Mouse (Mus musculus) G1E (cell line): ENCODE results near the gene Atp5b. TPM values are rescaled to one million over a fixed set of nuclear protein-coding genes. Genes with fewer than 3 reads are reported as not detected.
"Not testable (repeated sequence)": the region's sequence is repeated elsewhere in the genome, so short reads cannot be mapped to it uniquely, and the experiment has no call there.

Experiments
- ATAC-seq: 2 replicates; pipeline ENCODE4 v1.8.0; 2016; ENCODE audit warnings: mild to moderate bottlenecking; ENCODE audit not compliant: insufficient number of reproducible peaks, poor library complexity, low FRiP score, severe bottlenecking; ENCODE audit errors: extremely low read depth
- DNase-seq: peaks from one replicate; pipeline ENCODE4 v3.0.0; 2012; ENCODE audit warnings: low spot score
- H3K27me3 ChIP-seq: 2 replicates; pipeline ENCODE4 v1.6.1; 2012; ENCODE audit warnings: mild to moderate bottlenecking, low read length, inconsistent platforms; ENCODE audit not compliant: insufficient read depth
- H3K36me3 ChIP-seq: replicated peaks from 2 replicates; pipeline ENCODE3; 2012; ENCODE audit warnings: mild to moderate bottlenecking, inconsistent platforms
- H3K4me1 ChIP-seq: 2 replicates; pipeline ENCODE4 v1.6.1; 2012; ENCODE audit warnings: low read depth, low read length, inconsistent platforms, mixed read lengths; ENCODE audit not compliant: insufficient read depth
- H3K4me3 ChIP-seq: 2 replicates; pipeline ENCODE4 v1.5.1; 2012; ENCODE audit warnings: low read depth, mild to moderate bottlenecking, inconsistent platforms, low read length, moderate library complexity, mixed read lengths
- H3K9me3 ChIP-seq: replicated peaks from 2 replicates; pipeline ENCODE4 v1.6.1; 2012; ENCODE audit warnings: inconsistent platforms
- CTCF ChIP-seq: IDR thresholded peaks from 2 replicates; pipeline ENCODE4 v1.5.1; 2012; ENCODE audit warnings: low read depth, low read length, inconsistent platforms, mixed read lengths
- GATA1 ChIP-seq: IDR thresholded peaks from 2 replicates; pipeline ENCODE4 v1.6.1; 2012; ENCODE audit warnings: borderline replicate concordance, low read length, inconsistent platforms, mixed read lengths
- GATA2 ChIP-seq: IDR thresholded peaks from 2 replicates; pipeline ENCODE4 v1.6.1; 2012; ENCODE audit warnings: low read depth, low read length, inconsistent platforms, borderline replicate concordance
- POLR2AphosphoS5 ChIP-seq: IDR thresholded peaks from 2 replicates; pipeline ENCODE4 v1.6.1; 2012; ENCODE audit warnings: low read depth, low read length, inconsistent platforms; ENCODE audit not compliant: insufficient replicate concordance
- TAL1 ChIP-seq: conservative IDR thresholded peaks from 2 replicates; pipeline ENCODE4 v1.6.1; 2012; ENCODE audit warnings: low read depth, low read length, inconsistent platforms, mixed read lengths
- polyA plus RNA-seq: library from polyadenylated mRNA; stranded (reverse); fragments of >175 nt; gene quantifications from 2 replicates; pipeline ENCODE4 v1.2.3, GENCODE M21; 2012
- total RNA-seq, 2 experiments: library from RNA; stranded (forward) in 1 of 2; stranded (reverse) in 1 of 2; fragments of 200-1000 nt in 1 of 2; fragments of >200 nt in 1 of 2; fragmentation: Nextera tagmentation in 1 of 2; gene quantifications; 2 replicates each; pipeline ENCODE4 v1.2.3; 2014 to 2017

Atp5b gene
- total and polyA plus RNA-seq, 3 experiments, result 1,412 to 2,974 (median 2,076) TPM

DNA sequence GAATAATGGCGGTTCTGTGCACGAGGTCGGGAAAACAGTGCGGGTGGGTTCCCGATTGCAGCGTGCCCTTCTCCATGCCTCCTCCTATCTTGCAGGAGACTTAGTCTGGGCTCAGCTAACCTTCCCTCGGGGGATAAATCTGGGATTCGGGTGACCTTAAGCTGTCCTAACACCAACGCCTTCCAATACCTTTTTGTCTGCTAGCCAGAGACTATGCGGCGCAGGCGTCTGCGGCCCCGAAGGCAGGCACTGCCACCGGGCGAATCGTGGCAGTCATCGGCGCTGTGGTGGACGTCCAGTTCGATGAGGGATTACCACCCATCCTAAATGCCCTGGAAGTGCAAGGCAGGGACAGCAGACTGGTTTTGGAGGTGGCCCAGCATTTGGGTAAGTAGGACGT lies 615 bp downstream of the Atp5b start:
- peaks cover 43% of the 10 kb centered on the region for H3K4me1 ChIP-seq

DNA sequence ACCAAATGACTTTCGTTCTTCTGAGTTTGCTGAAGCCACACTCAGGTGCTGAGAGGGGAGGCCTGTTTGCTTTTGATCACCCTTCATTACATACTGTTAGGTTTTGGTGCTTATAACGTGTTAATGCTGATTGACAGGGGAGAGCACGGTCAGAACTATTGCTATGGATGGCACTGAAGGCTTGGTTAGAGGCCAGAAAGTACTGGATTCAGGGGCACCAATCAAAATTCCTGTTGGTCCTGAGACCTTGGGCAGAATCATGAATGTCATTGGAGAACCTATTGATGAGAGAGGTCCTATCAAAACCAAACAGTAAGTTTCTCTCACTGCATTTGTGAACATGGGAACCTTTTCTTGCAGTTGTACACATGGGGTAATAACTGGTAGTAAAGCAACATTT lies 1.1 kb downstream of the Atp5b start:
- H3K4me1 ChIP-seq, result peaks cover 47% of the 10 kb centered on the region
- H3K4me3 ChIP-seq, result peak overlapping the region; percentile 81
- TF ChIP-seq CTCF (no peak), TAL1 (no peak), POLR2AphosphoS5 (no peak; the same call in 1 of the 2 replicates), GATA1 (no peak), GATA2 (no peak)
- peaks cover 55% of the 10 kb centered on the region for H3K36me3 ChIP-seq
- no peaks in the 10 kb centered on the region for H3K27me3 ChIP-seq
- ATAC-seq, result no peak
- H3K9me3 ChIP-seq, result no peaks in the 10 kb centered on the region
- no peak for DNase-seq

More for the DNA sequence above, 615 bp downstream of the Atp5b start:
- TF ChIP-seq POLR2AphosphoS5 (peak; percentile 62; the same call in 1 of the 2 replicates), CTCF (no peak), TAL1 (no peak)
- ATAC-seq (no peak), DNase-seq (no peak)
- no peaks in the 10 kb centered on the region for H3K27me3 ChIP-seq
- no peaks in the 10 kb centered on the region for H3K9me3 ChIP-seq
- peak overlapping the region; percentile 81 for H3K4me3 ChIP-seq
- peaks cover 52% of the 10 kb centered on the region for H3K36me3 ChIP-seq

DNA sequence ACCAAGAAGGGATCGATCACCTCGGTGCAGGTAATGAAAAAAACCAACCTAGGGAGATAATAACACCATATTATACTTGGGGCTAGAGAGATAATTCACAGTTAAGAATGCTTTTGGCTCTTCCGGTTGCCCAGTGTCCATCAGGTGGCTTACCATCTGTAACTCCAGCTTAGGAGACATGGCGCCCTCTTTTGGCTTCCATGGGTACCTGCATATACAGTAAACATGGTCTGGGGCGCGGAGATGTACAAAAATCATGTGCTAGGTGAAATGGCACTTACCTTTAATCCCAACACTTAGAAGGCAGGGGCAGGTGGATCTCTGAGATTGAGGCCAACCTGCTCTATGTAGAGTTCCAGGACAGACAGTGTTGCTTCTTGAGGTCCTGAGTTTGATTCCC lies 3.3 kb downstream of the Atp5b start:
- TF ChIP-seq TAL1 (no peak), POLR2AphosphoS5 (no peak), GATA2 (no peak), CTCF (no peak; the same call in 1 of the 2 replicates), GATA1 (no peak)
- Histone ChIP-seq H3K4me1 (peaks cover 62% of the 10 kb centered on the region), H3K9me3 (no peaks in the 10 kb centered on the region), H3K27me3 (no peaks in the 10 kb centered on the region), H3K4me3 (no peak overlapping the region; the same call in 1 of the 2 replicates), H3K36me3 (peaks cover 70% of the 10 kb centered on the region)
- ATAC-seq (no peak), DNase-seq (no peak)

DNA sequence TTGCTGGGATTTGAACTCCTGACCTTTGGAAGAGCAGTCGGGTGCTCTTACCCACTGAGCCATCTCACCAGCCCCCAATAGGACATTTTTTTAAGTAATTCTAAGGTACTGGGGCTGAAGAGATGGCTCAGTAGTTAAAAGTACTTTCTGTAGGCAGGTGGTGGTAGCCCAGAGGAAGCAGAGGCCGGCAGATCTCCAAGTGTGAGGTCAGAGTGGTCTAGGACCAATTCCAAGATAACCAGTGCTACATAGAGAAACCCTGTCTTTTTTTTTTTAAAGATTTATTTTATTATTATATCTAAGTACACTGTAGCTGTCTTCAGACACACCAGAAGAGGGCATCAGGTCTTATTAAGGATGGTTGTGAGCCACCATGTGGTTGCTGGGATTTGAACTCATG lies 4.1 kb downstream of the Atp5b start:
- H3K9me3 ChIP-seq, DNase-seq, ATAC-seq, H3K4me3 ChIP-seq, H3K27me3 ChIP-seq: not testable (repeated sequence)
- Histone ChIP-seq H3K36me3 (peaks cover 68% of the 10 kb centered on the region), H3K4me1 (peaks cover 62% of the 10 kb centered on the region)

DNA sequence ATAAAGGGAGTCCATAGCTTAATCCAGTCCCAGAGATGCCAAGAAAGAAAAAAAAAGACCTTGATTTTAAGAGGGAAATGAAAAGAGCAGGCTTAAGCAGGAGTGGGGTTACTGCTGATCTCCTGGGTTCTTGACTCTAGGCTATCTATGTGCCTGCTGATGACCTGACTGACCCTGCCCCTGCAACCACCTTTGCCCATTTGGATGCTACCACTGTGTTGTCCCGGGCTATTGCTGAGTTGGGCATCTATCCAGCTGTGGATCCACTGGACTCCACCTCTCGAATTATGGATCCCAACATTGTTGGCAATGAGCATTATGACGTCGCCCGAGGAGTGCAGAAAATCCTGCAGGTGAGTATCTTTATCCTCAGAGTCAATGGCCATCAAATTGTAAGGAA lies 5.1 kb downstream of the Atp5b start:
- ATAC-seq, result no peak
- Histone ChIP-seq H3K36me3 (peaks cover 68% of the 10 kb centered on the region), H3K27me3 (no peaks in the 10 kb centered on the region), H3K4me1 (peaks cover 66% of the 10 kb centered on the region), H3K4me3 (no peak overlapping the region; the same call in 1 of the 2 replicates), H3K9me3 (no peaks in the 10 kb centered on the region)
- DNase-seq, result no peak
- no peak for TF ChIP-seq TAL1
- TF ChIP-seq CTCF, result no peak
- TF ChIP-seq GATA1, result no peak
- TF ChIP-seq GATA2, result no peak
- no peak for TF ChIP-seq POLR2AphosphoS5

DNA sequence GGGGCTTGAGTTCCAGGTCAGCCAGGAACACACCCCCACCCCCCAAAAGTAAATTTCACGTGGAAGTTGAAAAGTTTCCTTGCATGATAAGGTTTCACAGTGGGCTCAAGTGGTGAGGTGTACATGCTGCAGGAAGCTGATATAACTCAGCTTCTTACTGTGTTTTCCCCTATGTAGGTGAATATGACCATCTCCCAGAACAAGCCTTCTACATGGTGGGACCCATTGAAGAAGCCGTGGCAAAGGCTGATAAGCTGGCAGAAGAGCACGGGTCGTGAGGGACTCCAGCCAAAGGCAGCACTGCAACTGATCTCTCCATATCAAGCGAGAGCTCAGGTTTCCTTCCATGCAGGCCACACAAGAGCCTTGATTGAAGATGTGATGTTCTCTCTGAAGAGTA lies 6.8 kb downstream of the Atp5b start:
- Histone ChIP-seq H3K4me3 (no peak overlapping the region), H3K9me3 (no peaks in the 10 kb centered on the region), H3K4me1 (peaks cover 82% of the 10 kb centered on the region), H3K36me3 (peaks cover 58% of the 10 kb centered on the region), H3K27me3 (no peaks in the 10 kb centered on the region)
- TF ChIP-seq GATA1 (no peak), TAL1 (no peak), CTCF (no peak), GATA2 (no peak), POLR2AphosphoS5 (no peak)
- no peak for ATAC-seq
- DNase-seq, result no peak

DNA sequence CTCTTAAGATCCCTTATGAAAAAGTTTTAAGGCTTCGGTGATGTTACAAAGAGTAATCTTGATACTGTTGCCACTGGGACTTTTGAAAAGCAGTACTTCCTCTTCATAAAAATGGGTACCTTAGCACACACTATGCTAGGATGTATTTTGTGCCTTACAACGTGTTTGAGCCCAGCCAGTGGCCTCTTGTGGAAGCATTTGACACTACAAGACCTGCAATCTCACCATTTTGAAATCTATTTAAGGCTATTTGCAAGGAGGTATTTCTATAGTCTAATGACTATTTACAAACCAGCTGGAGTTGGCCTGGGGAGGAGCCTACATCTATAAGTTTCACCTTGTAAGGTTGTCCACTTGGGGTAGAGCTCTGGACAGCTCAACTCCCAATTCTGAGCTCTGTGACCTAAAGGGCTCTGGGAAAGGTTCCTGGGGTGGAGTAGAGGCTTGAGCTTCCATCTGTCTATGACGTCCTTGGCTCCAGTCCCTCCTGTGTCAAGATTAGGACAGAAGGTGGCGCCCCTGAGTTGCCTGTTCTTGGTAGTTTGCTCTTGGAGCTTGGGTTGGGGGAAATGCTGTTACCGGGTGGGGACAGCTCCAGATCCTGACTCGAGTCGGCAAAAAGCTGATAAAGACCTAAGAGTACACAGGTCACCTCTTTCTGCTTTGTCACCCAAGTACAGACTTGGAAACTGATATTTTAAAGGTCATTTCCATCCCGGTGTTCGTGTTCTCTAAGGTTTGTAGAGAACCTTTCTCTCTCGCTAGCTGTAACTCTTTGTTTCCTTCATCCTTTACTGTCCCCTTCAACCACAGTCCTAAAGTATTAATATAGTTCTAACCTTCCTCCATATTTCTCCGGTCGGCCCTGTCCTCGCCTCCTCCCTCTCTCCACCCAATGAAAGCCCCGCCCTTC lies 7.8 kb downstream of the Atp5b start:
- peak; percentile 29 for ATAC-seq
- H3K27me3 ChIP-seq, result no peaks in the 10 kb centered on the region
- H3K4me3 ChIP-seq, result peak overlapping the region; percentile 89; the same call in 1 of the 2 replicates
- H3K36me3 ChIP-seq, result peaks cover 47% of the 10 kb centered on the region
- peaks cover 82% of the 10 kb centered on the region for H3K4me1 ChIP-seq
- peak; percentile 68 for DNase-seq
- H3K9me3 ChIP-seq, result no peaks in the 10 kb centered on the region
- TF ChIP-seq GATA2 (no peak), POLR2AphosphoS5 (peak; percentile 86; the same call in 1 of the 2 replicates), CTCF (peak; percentile 33)
